In genomic region chr14:99127509-99127908, GRCm38 (mm10) we compare ENCODE assay signal across 35 mouse cellular contexts.
"Had no signal": no experiment of that assay in that cellular context is flagged by ENCODE, and none has a peak within 500 bp of the region (broad histone marks: within the 10 kb centered on the region; RNA-seq: fewer than 3 reads in every experiment).

No protein-coding gene starts in this region.

- H3K4me2 ChIP-seq: heart, embryonic 11.5 days; heart, embryonic 12.5 days; heart, embryonic 13.5 days; heart, embryonic 15.5 days; hindbrain, embryonic 12.5 days; hindbrain, embryonic 13.5 days; hindbrain, embryonic 14.5 days; hindbrain, embryonic 15.5 days; intestine, embryonic 15.5 days; kidney, embryonic 15.5 days had no signal

- H3K4me1 ChIP-seq: heart, embryonic 10.5 days; heart, embryonic 12.5 days; heart, embryonic 13.5 days; heart, embryonic 15.5 days; hindbrain, embryonic 10.5 days; hindbrain, embryonic 12.5 days; hindbrain, embryonic 13.5 days; hindbrain, embryonic 15.5 days; intestine, embryonic 15.5 days; kidney, embryonic 15.5 days had no signal

- ATAC-seq: hindbrain, embryonic 16.5 days; hindbrain, postnatal 0 days; inflammation-experienced regulatory T-cells, adult 6 months; intestine, embryonic 15.5 days; intestine, embryonic 16.5 days; intestine, postnatal 0 days had no signal

- DNase-seq: heart, postnatal 10 days; heart, postnatal 14 days; heart, postnatal 36 days; heart, postnatal 4 days; kidney, adult 11 months; kidney, adult 18-20 months; kidney, adult 2 months; kidney, adult 8-10 months; kidney, adult 9 months; kidney, postnatal 10 days; kidney, postnatal 14 days; kidney, postnatal 25 days; kidney, postnatal 36 days; kidney, postnatal 4 days; layer of hippocampus, adult 9-11 months; layer of hippocampus, postnatal 36 days had no signal

- H3K4me3 ChIP-seq: heart, embryonic 10.5 days; heart, embryonic 12.5 days; heart, embryonic 13.5 days; heart, embryonic 15.5 days; hindbrain, embryonic 10.5 days; hindbrain, embryonic 12.5 days; hindbrain, embryonic 13.5 days; hindbrain, embryonic 15.5 days; intestine, embryonic 15.5 days; kidney, embryonic 15.5 days; layer of hippocampus, adult 2 months had no signal

- H3K27ac ChIP-seq: heart, embryonic 10.5 days; heart, embryonic 13.5 days; heart, embryonic 15.5 days; hindbrain, embryonic 10.5 days; hindbrain, embryonic 12.5 days; hindbrain, embryonic 13.5 days; hindbrain, embryonic 14.5 days; hindbrain, embryonic 15.5 days; hindbrain, postnatal 0 days; intestine, embryonic 15.5 days; kidney, embryonic 15.5 days; kidney, postnatal 0 days; layer of hippocampus, adult 2 months had no signal

- H3K9me3 ChIP-seq: heart, embryonic 10.5 days; heart, embryonic 12.5 days; heart, embryonic 13.5 days; heart, embryonic 15.5 days; hindbrain, embryonic 10.5 days; hindbrain, embryonic 12.5 days; hindbrain, embryonic 13.5 days; hindbrain, embryonic 15.5 days; intestine, embryonic 15.5 days; kidney, embryonic 15.5 days had no signal

- H3K36me3 ChIP-seq: heart, embryonic 15.5 days had no signal

- H3K27me3 ChIP-seq: heart, embryonic 12.5 days; heart, embryonic 13.5 days; heart, embryonic 15.5 days; hindbrain, embryonic 12.5 days; hindbrain, embryonic 13.5 days; hindbrain, embryonic 15.5 days; intestine, embryonic 15.5 days; kidney, embryonic 15.5 days had no signal

- H3K9ac ChIP-seq: heart, embryonic 12.5 days; heart, embryonic 13.5 days; heart, embryonic 15.5 days; hindbrain, embryonic 12.5 days; hindbrain, embryonic 13.5 days; hindbrain, embryonic 14.5 days; hindbrain, embryonic 15.5 days; intestine, embryonic 15.5 days; kidney, embryonic 15.5 days had no signal
